Mouse (Mus musculus): Measurements from ENCODE around the gene Rpl21.
A peak's percentile ranks its signal among the peaks of the same experiment; 100 is the strongest.
"Not testable (repeated sequence)": the region's sequence is repeated elsewhere in the genome, so short reads cannot be mapped to it uniquely, and the experiment has no call there.

GRCm38 (mm10) chr5:146877882-146878281 lies 45.2 kb downstream of the Rpl21 start:
- not testable (repeated sequence) for TF ChIP-seq USF1 (IDR thresholded peaks at IDR 0.05; ENCODE audit: low read depth, low read length); UBTF (IDR thresholded peaks at IDR 0.05; ENCODE audit: borderline replicate concordance, insufficient read depth, low read depth, low read length); POLR2A (IDR thresholded peaks at IDR 0.05; ENCODE audit: control insufficient read depth in 1 of 2, insufficient read depth in 1 of 2, low read depth in 1 of 2, low read length in 2 of 2, poor library complexity in 1 of 2); CTCF (IDR thresholded peaks at IDR 0.05 in 2 of 3, conservative IDR thresholded peaks at IDR 0.05 in 1 of 3; ENCODE audit: control insufficient read depth in 1 of 3, insufficient read depth in 1 of 3, low read depth in 2 of 3, low read length in 3 of 3, poor library complexity in 1 of 3, severe bottlenecking in 1 of 3); ELF1 (IDR thresholded peaks at IDR 0.05; ENCODE audit: low read depth, low read length); RCOR1 (IDR thresholded peaks at IDR 0.05; ENCODE audit: low read depth, low read length); CHD2 (IDR thresholded peaks at IDR 0.05; ENCODE audit: low read length)
- TF ChIP-seq BHLHE40 (IDR thresholded peaks at IDR 0.05; ENCODE audit: borderline replicate concordance, low read depth, low read length) = 0 out of 2 replicates have a peak, but pooled peaks have one; percentile 47
- TF ChIP-seq EP300 (IDR thresholded peaks at IDR 0.05; ENCODE audit: low read depth in 1 of 2, low read length in 2 of 2) = peak; percentile 68 to 69
